18 mouse cellular contexts compared by ENCODE assay signal in the genomic region with DNA sequence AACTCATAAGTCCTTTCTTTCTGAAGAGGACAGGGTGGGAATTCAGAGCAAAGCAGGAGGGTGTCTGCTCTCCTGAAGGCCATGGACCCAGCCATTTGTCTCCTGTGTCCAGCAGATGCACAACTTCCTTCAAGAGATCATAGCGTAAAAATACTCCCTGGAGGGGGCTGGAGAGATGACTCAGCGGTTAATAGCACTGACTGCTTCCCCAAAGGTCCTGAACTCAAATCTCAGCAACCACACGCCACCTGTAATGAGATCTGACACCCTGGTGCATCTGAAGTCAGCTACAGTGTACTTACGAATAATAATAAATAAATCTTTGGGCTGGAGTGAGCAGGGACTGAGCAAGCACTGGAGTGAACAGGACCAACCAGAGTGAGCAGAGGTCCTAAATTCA.
"Had no signal": no experiment of that assay in that cellular context is flagged by ENCODE, and none has a peak within 500 bp of the region (broad histone marks: within the 10 kb centered on the region; RNA-seq: fewer than 3 reads in every experiment).

No protein-coding gene starts in this region.

- H3K9me3 ChIP-seq: liver, embryonic 13.5 days; midbrain, embryonic 12.5 days; midbrain, embryonic 15.5 days; neural tube, embryonic 13.5 days had no signal

- DNase-seq: kidney, adult 2 months; kidney, postnatal 25 days; layer of hippocampus, adult 9-11 months; liver, embryonic 13.5 days; lung, adult 2 months; lung, postnatal 14 days; lung, postnatal 4 days; retina, postnatal 1 day; right cerebral cortex, postnatal 25 days; spleen, adult 18-20 months; thymus, adult 18-20 months; thymus, postnatal 4 days had no signal

- H3K9ac ChIP-seq: liver, embryonic 13.5 days; midbrain, embryonic 12.5 days; midbrain, embryonic 15.5 days; neural tube, embryonic 13.5 days had no signal

- H3K4me3 ChIP-seq: layer of hippocampus, adult 2 months; left cerebral cortex, adult 2 months; liver, embryonic 13.5 days; midbrain, embryonic 12.5 days; midbrain, embryonic 15.5 days; neural tube, embryonic 13.5 days had no signal

- H3K4me2 ChIP-seq: liver, embryonic 13.5 days; midbrain, embryonic 12.5 days; midbrain, embryonic 15.5 days; neural tube, embryonic 13.5 days had no signal

- H3K27me3 ChIP-seq: liver, embryonic 13.5 days; midbrain, embryonic 12.5 days; midbrain, embryonic 15.5 days; neural tube, embryonic 13.5 days had no signal

- H3K27ac ChIP-seq: kidney, postnatal 0 days; layer of hippocampus, adult 2 months; left cerebral cortex, adult 2 months; liver, embryonic 13.5 days; midbrain, embryonic 12.5 days; midbrain, embryonic 15.5 days; neural tube, embryonic 13.5 days had no signal

- H3K36me3 ChIP-seq: liver, embryonic 13.5 days; midbrain, embryonic 12.5 days; midbrain, embryonic 15.5 days; neural tube, embryonic 13.5 days had no signal

- H3K4me1 ChIP-seq: liver, embryonic 13.5 days; midbrain, embryonic 12.5 days; midbrain, embryonic 15.5 days; neural tube, embryonic 13.5 days had no signal
